Mouse (Mus musculus): ENCODE results near the gene Hsd17b13.

DNA sequence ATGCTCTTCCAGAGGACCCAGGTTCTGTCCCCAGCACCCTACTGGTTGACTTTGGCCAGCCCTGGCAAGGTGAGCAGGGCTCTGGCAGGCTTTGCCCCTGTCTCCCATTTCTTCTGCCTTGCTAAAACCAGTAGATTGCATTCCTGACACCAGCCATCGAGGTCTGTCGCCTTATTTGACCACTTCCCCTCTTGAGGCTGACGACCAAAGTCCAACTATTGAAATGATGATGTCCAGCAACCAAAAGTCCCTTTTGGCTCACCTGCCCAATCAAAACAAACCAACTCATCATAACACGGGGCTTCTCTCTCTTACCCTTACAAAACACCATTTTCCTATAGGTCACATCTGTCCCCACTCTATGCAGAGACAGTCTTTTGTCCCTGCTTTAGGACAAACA is 64.1 kb downstream of the Hsd17b13 start:
- TF ChIP-seq CTCF (IDR thresholded peaks at IDR 0.05; ENCODE audit: borderline replicate concordance, insufficient read depth, low read depth, low read length) (no peak), POLR2A (IDR thresholded peaks at IDR 0.05; ENCODE audit: borderline replicate concordance, insufficient read depth, low read length) (no peak)

Measured in cerebellum, adult 2 months (tissue).